18 mouse cellular contexts compared by ENCODE assay signal in genomic region chr6:122400263-122400662, GRCm38 (mm10).
"Had no signal": no experiment of that assay in that cellular context is flagged by ENCODE, and none has a peak within 500 bp of the region (broad histone marks: within the 10 kb centered on the region; RNA-seq: fewer than 3 reads in every experiment).

No protein-coding gene starts in this region.

- H3K4me3 ChIP-seq: midbrain, embryonic 10.5 days; midbrain, embryonic 15.5 days; myocyte; neural tube, embryonic 13.5 days; neural tube, embryonic 15.5 days had no signal

- DNase-seq: lung, adult 18-20 months; lung, embryonic 14.5 days; lung, postnatal 10 days; lung, postnatal 4 days; retina, postnatal 1 day; right cerebral cortex, adult 18-20 months; right cerebral cortex, postnatal 25 days; right cerebral cortex, postnatal 4 days; spleen, adult 18-20 months; thymus, adult 18-20 months; thymus, postnatal 14 days; thymus, postnatal 36 days had no signal

- H3K4me1 ChIP-seq: midbrain, embryonic 10.5 days; midbrain, embryonic 15.5 days; neural tube, embryonic 13.5 days; neural tube, embryonic 15.5 days had no signal

- H3K4me2 ChIP-seq: lung, embryonic 14.5 days; midbrain, embryonic 15.5 days; neural tube, embryonic 13.5 days; neural tube, embryonic 15.5 days had no signal

- H3K9ac ChIP-seq: liver, embryonic 14.5 days; lung, embryonic 14.5 days; midbrain, embryonic 15.5 days; neural tube, embryonic 13.5 days; neural tube, embryonic 15.5 days had no signal

- ATAC-seq: midbrain, embryonic 15.5 days had no signal

- H3K27me3 ChIP-seq: midbrain, embryonic 15.5 days; neural tube, embryonic 13.5 days; neural tube, embryonic 15.5 days had no signal

- H3K27ac ChIP-seq: liver, embryonic 14.5 days; midbrain, embryonic 10.5 days; midbrain, embryonic 15.5 days; neural tube, embryonic 13.5 days; neural tube, embryonic 15.5 days had no signal

- H3K9me3 ChIP-seq: midbrain, embryonic 10.5 days; midbrain, embryonic 15.5 days; neural tube, embryonic 13.5 days; neural tube, embryonic 15.5 days had no signal

- H3K36me3 ChIP-seq: midbrain, embryonic 10.5 days; midbrain, embryonic 15.5 days; neural tube, embryonic 13.5 days; neural tube, embryonic 15.5 days had no signal
